Mouse (Mus musculus) gastrocnemius, adult 18-20 months (tissue): ENCODE data around the gene Tmem8. TPM values are rescaled to one million over a fixed set of nuclear protein-coding genes. Genes with fewer than 3 reads are reported as not detected.
"Not testable (repeated sequence)": the region's sequence is repeated elsewhere in the genome, so short reads cannot be mapped to it uniquely, and the experiment has no call there.

Experiments used
- DNase-seq: peaks from one replicate; pipeline ENCODE4 v3.0.0; 2021; ENCODE audit warnings: low spot score
- total RNA-seq, 2 experiments: library from RNA; stranded (reverse); gene quantifications; 2 replicates each; pipeline ENCODE4 v1.2.3; 2021

Tmem8 gene
- total RNA-seq, 2 experiments from 2014 or later = 2.0 to 3.9 TPM

GRCm38 (mm10) chr17:26111024-26111423 lies 2.1 kb upstream of the Tmem8 start:
- DNase-seq = no peak

DNA sequence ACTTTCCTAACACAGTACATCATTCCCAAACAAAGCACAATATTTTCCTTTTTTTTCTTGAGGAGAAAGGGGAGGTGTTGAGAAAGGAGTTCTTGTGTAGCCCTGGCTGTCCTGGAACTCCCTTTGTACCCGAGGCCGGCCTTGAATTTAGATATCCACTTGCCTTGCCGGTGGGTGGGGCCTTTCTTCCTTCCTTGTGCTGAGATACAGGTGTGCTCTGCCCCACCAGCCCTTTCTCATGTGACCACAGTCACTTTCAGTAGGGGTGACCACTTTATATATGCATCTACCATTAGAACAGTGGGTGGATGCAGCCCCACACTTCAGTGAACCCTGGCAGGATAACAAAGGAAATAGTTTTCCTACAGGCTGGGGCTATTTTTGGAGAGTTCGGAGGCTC lies 1.4 kb upstream of the Tmem8 start:
- no peak for DNase-seq

- no peak for DNase-seq
These were observed 348 bp upstream of the Tmem8 start for GRCm38 (mm10) chr17:26112751-26113150.

GRCm38 (mm10) chr17:26114061-26114460 lies 962 bp downstream of the Tmem8 start:
- no peak for DNase-seq

- not testable (repeated sequence) for DNase-seq
These were observed 1.4 kb downstream of the Tmem8 start for GRCm38 (mm10) chr17:26114461-26114860.

DNA sequence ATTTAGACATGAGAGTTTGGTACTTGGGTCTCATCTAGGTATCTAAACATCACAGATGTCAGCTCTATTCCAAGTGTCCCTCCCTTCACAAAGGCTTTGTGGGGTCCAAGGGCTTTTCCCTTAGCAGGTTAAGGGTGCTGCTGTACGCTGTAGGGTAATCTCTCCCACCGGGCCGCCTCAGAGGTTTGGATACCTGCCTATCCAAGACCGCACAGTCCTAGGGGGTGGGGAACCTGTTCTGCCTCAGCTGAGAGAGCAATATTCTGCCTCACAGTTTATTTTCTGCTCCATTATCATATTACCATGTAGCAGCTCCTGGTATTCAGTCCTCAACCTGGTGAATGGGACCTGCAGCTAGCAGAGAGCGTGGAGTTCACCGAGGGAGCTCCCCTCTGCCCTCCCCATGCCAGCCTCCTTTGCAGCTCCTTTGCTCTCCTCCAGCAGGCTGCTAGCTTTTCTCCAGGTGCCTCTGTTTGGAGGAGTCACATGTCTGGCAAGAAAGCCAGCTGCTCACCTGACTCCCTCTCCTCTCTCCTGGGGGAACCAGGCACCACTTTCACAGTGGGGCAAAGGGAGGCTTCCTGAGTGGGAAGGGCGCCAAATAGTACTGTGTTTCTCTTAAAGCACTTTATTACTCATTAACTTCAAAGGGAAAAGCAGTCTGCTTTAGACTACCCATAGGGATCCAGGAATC lies 2.3 kb downstream of the Tmem8 start:
- no peak for DNase-seq

GRCm38 (mm10) chr17:26115956-26116487 lies 2.9 kb downstream of the Tmem8 start:
- DNase-seq = no peak

DNA sequence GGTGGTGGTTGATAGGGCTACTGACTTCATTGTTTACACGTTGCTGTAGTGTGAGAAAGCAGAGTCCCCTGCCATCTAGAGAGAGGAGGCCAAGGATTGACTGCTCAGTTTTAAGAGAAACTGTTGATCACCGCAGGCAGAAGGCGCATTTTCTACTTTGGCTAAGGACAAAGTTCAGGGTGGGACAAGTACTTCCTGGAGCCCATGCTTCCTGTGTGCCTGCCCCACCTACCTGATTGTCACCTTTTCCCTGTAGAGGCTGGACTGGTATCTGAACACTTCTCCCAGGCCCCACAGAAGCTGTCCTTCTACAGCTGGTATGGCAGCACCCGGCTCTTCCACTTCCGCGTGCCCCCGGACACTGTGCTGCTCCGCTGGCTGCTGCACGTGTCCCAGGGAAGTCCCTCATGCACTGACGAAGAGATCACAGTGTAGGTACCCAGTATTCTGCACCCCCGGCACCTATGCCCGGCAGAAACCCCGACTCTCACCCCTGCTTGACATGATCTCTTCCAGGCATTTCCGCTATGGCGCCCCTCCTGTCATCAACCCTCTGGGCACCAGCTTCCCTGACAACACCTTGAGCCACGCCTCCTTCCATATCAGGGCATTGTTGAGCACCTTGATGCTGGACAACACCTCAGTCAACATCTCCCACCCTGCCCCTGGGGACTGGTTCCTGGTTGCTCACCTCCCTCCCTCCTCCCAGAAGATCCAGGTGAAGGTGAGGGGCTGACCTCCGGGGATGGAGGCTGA lies 3.6 kb downstream of the Tmem8 start:
- no peak for DNase-seq

- peak; percentile 45 for DNase-seq
These were observed 6.9 kb downstream of the Tmem8 start for GRCm38 (mm10) chr17:26119766-26120710.

- DNase-seq = no peak
These were observed 9.5 kb downstream of the Tmem8 start for GRCm38 (mm10) chr17:26122431-26123140.

DNA sequence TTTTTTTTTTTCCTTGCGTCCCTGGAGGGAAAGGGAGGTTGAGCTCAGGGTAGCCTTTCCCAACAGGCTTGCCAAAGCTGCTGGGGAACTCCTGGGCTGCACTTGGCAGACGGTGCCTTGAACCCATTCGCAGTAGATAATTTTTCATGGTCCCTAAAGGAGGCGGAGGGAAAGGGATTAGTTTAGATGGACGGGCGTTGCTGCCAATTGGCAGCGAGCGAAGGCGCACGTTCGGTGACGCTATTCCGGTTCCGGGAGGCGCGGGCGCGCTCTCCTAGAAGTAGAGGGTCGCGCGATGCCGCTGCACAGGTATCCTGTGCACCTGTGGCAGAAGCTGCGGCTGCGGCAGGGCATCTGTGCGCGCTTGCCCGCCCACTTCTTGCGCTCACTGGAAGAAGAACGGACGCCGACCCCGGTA lies 10.2 kb downstream of the Tmem8 start, which contains the start of gene Mrpl28:
Mrpl28 (plus strand) TSS at position 234 of the 418 bp plus-strand sequence.
- peak; percentile 94 for DNase-seq

DNA sequence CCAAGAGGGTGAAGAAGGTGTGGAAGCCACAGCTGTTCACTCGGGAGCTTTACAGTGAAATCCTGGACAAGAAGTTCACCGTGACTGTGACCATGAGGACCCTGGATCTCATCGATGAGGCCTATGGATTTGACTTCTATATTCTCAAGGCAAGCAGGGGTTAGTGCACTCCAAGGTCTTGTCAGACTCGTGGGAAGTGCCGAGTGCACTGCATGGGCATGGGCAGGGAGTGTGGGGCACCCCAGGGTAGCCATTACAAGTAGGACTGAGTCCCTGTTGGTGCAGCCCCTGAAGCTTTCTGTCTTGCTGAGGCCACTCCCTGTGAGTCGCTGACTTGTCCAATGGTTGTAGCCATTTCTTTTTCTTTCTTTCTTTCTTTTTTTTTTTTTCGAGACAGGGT lies 11.5 kb downstream of the Tmem8 start:
- DNase-seq = no peak

- no peak for DNase-seq
These were observed 12.1 kb downstream of the Tmem8 start for GRCm38 (mm10) chr17:26125226-26125625.

- DNase-seq = no peak
These were observed 18.1 kb downstream of the Tmem8 start for GRCm38 (mm10) chr17:26131062-26131732.

DNA sequence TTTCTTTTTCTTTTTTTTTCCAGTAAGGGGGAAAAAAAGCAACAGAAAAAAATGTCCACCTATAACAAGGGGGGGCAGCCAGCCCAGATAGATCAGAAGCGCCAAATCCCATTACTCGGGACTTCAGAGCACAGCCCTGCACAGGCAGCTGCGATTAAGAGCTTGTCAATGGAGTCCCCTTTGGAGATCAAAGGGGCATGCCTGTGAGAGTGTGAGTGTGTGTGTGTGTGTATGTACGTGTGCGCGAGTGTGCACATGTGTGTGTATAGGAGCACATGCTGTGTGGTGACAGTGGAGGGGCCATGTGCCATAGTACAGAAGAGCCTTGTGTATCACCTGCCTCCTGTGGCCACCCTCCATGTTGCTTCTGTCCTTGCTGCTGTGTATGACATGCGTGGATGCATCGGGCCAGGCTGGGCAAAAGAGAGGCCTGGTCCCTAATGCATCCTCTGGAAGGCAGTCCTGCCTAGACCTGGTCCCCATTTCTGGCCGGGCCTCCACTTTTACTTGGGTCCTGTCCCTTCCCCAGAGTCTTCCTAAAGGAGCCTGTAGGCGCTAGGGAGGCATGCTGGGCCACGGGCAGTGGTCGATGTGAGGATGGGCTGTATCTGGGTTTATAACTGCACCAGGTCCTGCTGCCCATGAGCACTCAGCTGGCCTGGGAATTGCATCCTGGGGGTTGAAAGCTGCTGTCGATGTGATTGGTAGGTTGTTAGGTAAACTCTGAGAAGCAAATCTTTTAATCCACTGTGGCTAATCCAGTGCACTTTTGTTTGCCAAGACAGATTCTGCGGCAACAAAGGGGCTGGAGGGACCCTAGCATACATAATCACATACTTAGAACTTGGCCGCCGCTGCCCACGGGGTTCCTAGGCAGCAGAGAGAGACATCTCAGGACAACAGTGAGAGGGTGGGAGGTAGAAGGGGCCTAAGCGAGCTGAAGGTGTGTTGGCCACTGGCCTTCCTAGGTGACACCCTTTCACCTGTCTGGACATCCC lies 19.1 kb downstream of the Tmem8 start:
- no peak for DNase-seq

- no peak for DNase-seq
These were observed 24.1 kb downstream of the Tmem8 start for GRCm38 (mm10) chr17:26137106-26137750.

- no peak for DNase-seq
These were observed 24.6 kb downstream of the Tmem8 start for GRCm38 (mm10) chr17:26137751-26138130.

- peak; percentile 91 for DNase-seq
These were observed 25.2 kb downstream of the Tmem8 start, which contains the start of gene Axin1 for GRCm38 (mm10) chr17:26138239-26138836. Gene Axin1, plus strand, starts transcription at chr17:26138688.
